Mouse (Mus musculus) stomach, postnatal 0 days (tissue): ENCODE results near the gene Rtl10.

Experiments
- CTCF ChIP-seq: IDR thresholded peaks from 2 replicates; pipeline ENCODE4 v1.5.1; 2016; ENCODE audit warnings: antibody characterized with exemption, low read depth, mild to moderate bottlenecking, moderate library complexity
- EP300 ChIP-seq: optimal IDR thresholded peaks from 2 replicates; pipeline ENCODE3; 2016; ENCODE audit warnings: antibody characterized with exemption

GRCm38 (mm10) chr16:18497865-18498515 is 711 bp upstream of the Rtl10 start:
- TF ChIP-seq CTCF (no peak), EP300 (no peak)
